Mouse (Mus musculus) lung, adult 10 weeks (tissue): ENCODE measurements around the gene Vmac. TPM values are rescaled to one million over a fixed set of nuclear protein-coding genes. Genes with fewer than 3 reads are reported as not detected.

ENCODE experiments used
- polyA plus RNA-seq: library from polyadenylated mRNA; stranded (reverse); fragments of 350-450 nt; fragmentation: Illumina TruSeq; extraction: RNeasy Lipid Tissue Mini Kit (QIAGEN cat#74804); gene quantifications from one replicate; pipeline ENCODE4 v1.2.3, GENCODE M21; 2014; ENCODE audit warnings: low read depth, low replicate concordance; ENCODE audit not compliant: insufficient read depth

Gene Vmac
- 19.7 TPM for polyA plus RNA-seq

GRCm38 (mm10) chr17:56717363-56718058, at the start of gene Vmac, which contains the start of gene Ndufa11:
Gene Vmac (minus strand): TSS chr17:56718022.
Gene Ndufa11 (plus strand): TSS chr17:56717767.

DNA sequence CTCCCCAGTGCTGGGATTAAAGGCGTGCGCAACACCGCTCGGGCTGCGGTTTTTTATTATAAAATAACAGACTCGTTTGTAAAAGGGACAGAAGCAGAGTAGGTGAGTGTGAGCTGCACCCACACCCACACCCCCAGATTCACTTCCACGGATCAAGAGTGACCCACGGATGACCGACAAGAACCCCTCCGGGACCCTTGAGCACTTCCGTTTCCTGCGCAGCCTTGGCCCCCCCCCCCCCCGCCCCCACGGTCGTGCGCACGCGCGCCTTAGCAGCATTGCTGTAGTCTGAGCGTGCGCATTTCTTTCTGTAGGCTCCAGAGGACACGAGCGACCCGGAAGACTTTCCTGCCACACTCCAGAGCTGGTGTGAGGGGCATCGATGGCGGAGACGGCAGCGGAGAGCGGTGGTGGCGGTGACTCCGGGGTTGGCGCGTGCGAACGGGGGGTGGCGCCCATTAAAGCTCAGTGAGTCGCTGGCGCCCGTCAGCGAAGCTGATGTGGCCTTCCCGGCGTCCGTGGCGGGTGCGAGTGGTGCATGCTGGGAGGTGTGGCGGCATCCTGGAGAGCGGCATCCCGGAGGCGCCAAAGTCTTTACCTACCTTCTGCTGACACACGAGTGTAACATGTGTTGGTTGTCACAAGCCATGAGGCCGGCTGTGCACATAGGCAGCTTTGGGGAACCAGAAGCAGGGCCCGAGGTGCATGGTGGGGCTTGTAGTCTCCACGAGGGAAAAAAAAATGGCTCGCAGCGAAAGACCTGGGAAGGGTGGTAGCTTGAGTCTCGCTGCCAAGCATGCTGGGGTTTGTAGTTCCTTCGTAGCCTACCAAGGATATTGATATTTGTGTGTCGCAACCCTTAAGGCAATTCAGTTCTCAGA, 46.9 kb upstream of the Vmac start, which contains the start of gene Dus3l:
Gene Dus3l, plus strand, starts transcription at position 284 of the 881 bp plus-strand sequence.

DNA sequence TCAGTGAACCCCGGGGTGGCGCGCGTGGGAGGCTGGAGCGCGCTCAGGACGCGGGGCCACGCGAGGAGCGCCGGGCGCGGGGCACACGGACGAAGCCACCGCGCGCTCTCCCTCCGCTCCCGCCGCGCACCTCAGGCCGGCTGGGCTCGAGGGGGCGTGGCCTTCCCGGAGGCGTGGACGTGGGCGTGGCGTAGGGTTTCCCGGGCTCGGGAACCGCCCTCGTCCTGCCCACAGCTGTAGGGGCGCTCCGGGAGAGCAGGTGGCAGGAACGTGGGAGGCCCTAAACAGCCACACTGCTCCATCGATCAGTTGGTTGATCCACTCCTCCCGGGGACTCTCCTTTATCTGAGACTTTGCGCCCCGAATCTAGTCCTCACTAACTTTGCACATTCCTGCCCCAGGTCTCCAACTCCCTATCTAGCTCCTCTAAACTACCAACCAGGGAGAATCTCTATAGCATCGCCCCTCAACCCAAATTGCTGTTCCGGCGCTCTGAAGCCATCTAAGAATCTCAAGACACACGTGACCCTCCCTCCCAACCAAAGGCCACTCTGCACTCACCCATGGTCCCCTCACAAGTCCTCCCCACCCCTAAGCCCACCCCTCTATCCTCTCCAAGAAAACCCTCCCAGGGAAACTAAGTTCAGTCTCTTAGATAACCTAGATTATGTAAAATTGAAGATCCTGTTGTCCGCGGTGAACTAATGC, 39.7 kb upstream of the Vmac start, which contains the start of gene Nrtn:
Gene Nrtn, minus strand, starts transcription at position 115 of the 708 bp plus-strand sequence.

DNA sequence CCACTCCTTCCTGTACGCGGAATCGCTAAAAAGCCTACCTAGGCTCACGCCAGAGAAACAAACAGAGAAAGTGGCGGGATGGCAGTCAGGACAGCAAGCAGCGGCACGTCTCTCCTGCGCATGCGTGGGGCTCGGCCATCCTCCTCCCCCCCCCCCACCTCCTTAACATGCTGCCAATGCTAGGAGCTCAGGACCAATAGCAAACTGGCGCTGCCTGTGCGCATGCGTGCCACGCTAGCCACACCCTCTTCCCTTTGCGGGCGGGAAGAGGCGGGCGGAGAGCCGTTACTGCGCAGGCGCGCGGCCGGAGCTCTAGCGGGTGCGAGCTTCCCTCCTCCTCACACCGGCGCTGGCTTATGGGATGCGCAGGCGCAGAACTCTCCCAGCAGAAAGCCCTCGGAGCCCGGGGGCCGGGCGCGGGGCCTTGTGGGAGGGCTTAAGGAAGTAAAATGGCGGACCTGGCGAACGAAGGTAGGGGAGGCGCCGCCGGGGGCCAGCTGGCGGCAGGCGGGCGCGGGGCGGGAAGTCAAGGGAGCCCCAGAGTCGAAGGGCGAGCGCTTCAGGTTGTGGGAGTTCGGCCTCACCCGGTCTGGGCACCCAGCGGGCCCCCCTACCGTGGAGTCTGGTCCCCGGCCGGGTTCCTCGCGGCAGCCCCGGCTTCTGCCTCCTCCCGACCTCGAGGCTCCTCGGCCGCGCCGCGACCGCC, 44.7 kb downstream of the Vmac start, which contains the start of gene Ranbp3:
Gene Ranbp3, plus strand, starts transcription at position 354 of the 706 bp plus-strand sequence.

Other genes with a start within 250 kb of the Vmac start
- 10.7 TPM for gene Ptprs, start 241.5 kb downstream of the Vmac start, polyA plus RNA-seq
- not detected for gene Znrf4, start 205.6 kb downstream of the Vmac start, polyA plus RNA-seq
- 3.3 TPM for gene Gm20219, start 163.6 kb downstream of the Vmac start, polyA plus RNA-seq
- gene Safb2, start 133.4 kb downstream of the Vmac start, polyA plus RNA-seq, result 37.8 TPM
- 55.7 TPM for gene Safb, start 133.2 kb downstream of the Vmac start, polyA plus RNA-seq
- 148 TPM for gene 2410015M20Rik, start 108.3 kb downstream of the Vmac start, polyA plus RNA-seq
- gene Rpl36, start 104.6 kb downstream of the Vmac start, polyA plus RNA-seq, result 1,805 TPM
- gene Lonp1, start 91.1 kb downstream of the Vmac start, polyA plus RNA-seq, result 24.9 TPM
- 0.23 TPM for gene Catsperd, start 89.9 kb downstream of the Vmac start, polyA plus RNA-seq
- gene Ranbp3, start 44.7 kb downstream of the Vmac start, polyA plus RNA-seq, result 35.0 TPM
- 261 TPM for gene Ndufa11, start 255 bp downstream of the Vmac start, polyA plus RNA-seq
- 2.7 TPM for gene Nrtn, start 39.5 kb upstream of the Vmac start, polyA plus RNA-seq
- 18.8 TPM for gene Dus3l, start 46.7 kb upstream of the Vmac start, polyA plus RNA-seq
- gene Prr22, start 52.2 kb upstream of the Vmac start, polyA plus RNA-seq, result 0.23 TPM
- 5.4 TPM for gene Rfx2, start 113.0 kb upstream of the Vmac start, polyA plus RNA-seq
- gene Acsbg2, start 156.4 kb upstream of the Vmac start, polyA plus RNA-seq, result not detected
- 0.19 TPM for gene 1700061G19Rik, start 157.5 kb upstream of the Vmac start, polyA plus RNA-seq
- gene Mllt1, start 217.4 kb upstream of the Vmac start, polyA plus RNA-seq, result 16.5 TPM